Mouse (Mus musculus) forebrain, postnatal 0 days (tissue): Measurements from ENCODE around the gene Atp6v1c2. TPM values are rescaled to one million over a fixed set of nuclear protein-coding genes. Genes with fewer than 3 reads are reported as not detected.

ENCODE experiments used
- ATAC-seq: fragments of 200-750 bp; cut with Nextera tagmentation; 2 replicates; pipeline ENCODE4 v1.8.0; 2017; ENCODE audit warnings: mild to moderate bottlenecking, moderate library complexity
- DNase-seq: peaks from one replicate; pipeline ENCODE4 v3.0.0-alpha.2; 2015
- H3K27ac ChIP-seq: fragments of 300-500 bp; sonication (generic); 2 replicates; pipeline ENCODE4 v1.5.1; 2014; ENCODE audit warnings: low read depth, mild to moderate bottlenecking, antibody characterized with exemption, low read length, moderate library complexity, mixed read lengths
- H3K27me3 ChIP-seq: fragments of 300-500 bp; sonication (generic); 2 replicates; pipeline ENCODE4 v1.6.1; 2014; ENCODE audit warnings: mild to moderate bottlenecking, low read length, mixed read lengths; ENCODE audit not compliant: insufficient read depth
- H3K36me3 ChIP-seq: fragments of 300-500 bp; sonication (generic); 2 replicates; pipeline ENCODE4 v1.6.1; 2014; ENCODE audit warnings: mild to moderate bottlenecking, moderate library complexity; ENCODE audit not compliant: insufficient read depth
- H3K4me1 ChIP-seq: fragments of 300-500 bp; sonication (generic); 2 replicates; pipeline ENCODE4 v1.6.1; 2014; ENCODE audit warnings: antibody characterized with exemption; ENCODE audit not compliant: insufficient read depth
- H3K4me2 ChIP-seq: fragments of 300-500 bp; sonication (generic); 2 replicates; pipeline ENCODE4 v1.6.1; 2014; ENCODE audit warnings: low read depth, mild to moderate bottlenecking, moderate library complexity
- H3K4me3 ChIP-seq: fragments of 300-500 bp; sonication (generic); 2 replicates; pipeline ENCODE4 v1.5.1; 2014; ENCODE audit warnings: low read depth, low read length, mixed read lengths
- H3K9ac ChIP-seq: fragments of 300-500 bp; sonication (generic); 2 replicates; pipeline ENCODE4 v1.6.1; 2014; ENCODE audit warnings: mild to moderate bottlenecking
- H3K9me3 ChIP-seq: fragments of 300-500 bp; sonication (generic); 2 replicates; pipeline ENCODE4 v1.6.1; 2016; ENCODE audit warnings: low read length
- CTCF ChIP-seq: sonication (generic); IDR thresholded peaks from 2 replicates; pipeline ENCODE4 v1.5.1; 2016; ENCODE audit warnings: antibody characterized with exemption, control low read depth, low read depth
- WGBS: fragments of 180-500 bp; shearing (Covaris S2); extraction: QIAGEN DNeasy Blood & Tissue Kit; methylation state at CpG from one replicate; pipeline ENCODE4 v1.1.7; 2014; 5-methylcytosine and 5-hydroxymethylcytosine counted together
- polyA plus RNA-seq: library from polyadenylated mRNA; unstranded; fragments of >200 nt; fragmentation: Nextera tagmentation; extraction: Ambion mirVana; gene quantifications from 2 replicates; pipeline ENCODE4 v1.2.1, GENCODE M21; 2015
- total RNA-seq: library from RNA; depleted of rRNA; stranded (reverse); fragments of >200 nt; gene quantifications from 2 replicates; pipeline ENCODE4 v1.2.3, GENCODE M21; 2014

Gene Atp6v1c2
- total and polyA plus RNA-seq, 2 experiments from 2014 or later = 0.86 to 1.6 TPM

GRCm38 (mm10) chr12:17261005-17261404 is 68.2 kb downstream of the Atp6v1c2 start:
- H3K4me3 ChIP-seq = no peak overlapping the region

GRCm38 (mm10) chr12:17258431-17258830 is 70.7 kb downstream of the Atp6v1c2 start:
- 89% methylated on average over 7 of the region's 7 CpGs for WGBS
- DNase-seq (no peak), ATAC-seq (no peak)
- Histone ChIP-seq H3K4me2 (no peak overlapping the region), H3K27me3 (no peaks in the 10 kb centered on the region), H3K9me3 (no peaks in the 10 kb centered on the region), H3K27ac (no peak overlapping the region), H3K4me1 (0 out of 2 replicates have a peak, but pooled peaks cover 2% of the 10 kb centered on the region), H3K4me3 (no peak overlapping the region), H3K36me3 (no peaks in the 10 kb centered on the region), H3K9ac (no peak overlapping the region)
- TF ChIP-seq CTCF = no peak

More at GRCm38 (mm10) chr12:17261005-17261404, 68.2 kb downstream of the Atp6v1c2 start:
- H3K9ac ChIP-seq = no peak overlapping the region
- H3K4me2 ChIP-seq = no peak overlapping the region
- WGBS = 68% methylated on average over 3 of the region's 3 CpGs
- no peak for TF ChIP-seq CTCF
- H3K36me3 ChIP-seq = no peaks in the 10 kb centered on the region
- no peaks in the 10 kb centered on the region for H3K9me3 ChIP-seq
- no peaks in the 10 kb centered on the region for H3K27me3 ChIP-seq
- no peaks in the 10 kb centered on the region for H3K4me1 ChIP-seq
- no peak overlapping the region for H3K27ac ChIP-seq
- no peak for DNase-seq
- no peak for ATAC-seq

- no peaks in the 10 kb centered on the region for H3K36me3 ChIP-seq
- peak; percentile 67 for ATAC-seq
- H3K9ac ChIP-seq = no peak overlapping the region
- TF ChIP-seq CTCF = peak; percentile 89
- H3K9me3 ChIP-seq = no peaks in the 10 kb centered on the region
- no peak overlapping the region for H3K4me3 ChIP-seq
- H3K4me1 ChIP-seq = 0 out of 2 replicates have a peak, but pooled peaks cover 4% of the 10 kb centered on the region
- H3K27ac ChIP-seq = no peak overlapping the region
- H3K4me2 ChIP-seq = no peak overlapping the region
- no peaks in the 10 kb centered on the region for H3K27me3 ChIP-seq
- 2% methylated on average over 10 of the region's 10 CpGs for WGBS
- peak; percentile 85 for DNase-seq
Observed at GRCm38 (mm10) chr12:17256905-17257304, 72.3 kb downstream of the Atp6v1c2 start.

- no peaks in the 10 kb centered on the region for H3K9me3 ChIP-seq
- 0 out of 2 replicates have a peak, but pooled peaks cover 4% of the 10 kb centered on the region for H3K4me1 ChIP-seq
- ATAC-seq = peak; percentile 74
- no peak overlapping the region for H3K4me3 ChIP-seq
- no peak overlapping the region for H3K4me2 ChIP-seq
- 78% methylated on average over 6 of the region's 6 CpGs for WGBS
- peak; percentile 71 for DNase-seq
- peak; percentile 65 for TF ChIP-seq CTCF
- no peaks in the 10 kb centered on the region for H3K36me3 ChIP-seq
- no peak overlapping the region for H3K9ac ChIP-seq
- H3K27ac ChIP-seq = no peak overlapping the region
- no peaks in the 10 kb centered on the region for H3K27me3 ChIP-seq
Observed at GRCm38 (mm10) chr12:17255602-17256001, 73.6 kb downstream of the Atp6v1c2 start.

GRCm38 (mm10) chr12:17253069-17253468 is 76.1 kb downstream of the Atp6v1c2 start:
- Histone ChIP-seq H3K36me3 (no peaks in the 10 kb centered on the region), H3K4me2 (peak overlapping the region; percentile 35), H3K9me3 (no peaks in the 10 kb centered on the region), H3K27me3 (no peaks in the 10 kb centered on the region), H3K9ac (no peak overlapping the region), H3K4me1 (0 out of 2 replicates have a peak, but pooled peaks cover 4% of the 10 kb centered on the region), H3K4me3 (peak overlapping the region; percentile 12), H3K27ac (no peak overlapping the region)
- peak; percentile 85 for TF ChIP-seq CTCF
- ATAC-seq (peak; percentile 76), DNase-seq (peak; percentile 90)
- WGBS = 13% methylated on average over 9 of the region's 9 CpGs

GRCm38 (mm10) chr12:17250962-17251361 is 78.2 kb downstream of the Atp6v1c2 start:
- Histone ChIP-seq H3K9me3 (no peaks in the 10 kb centered on the region), H3K4me2 (no peak overlapping the region), H3K27ac (no peak overlapping the region), H3K4me1 (0 out of 2 replicates have a peak, but pooled peaks cover 4% of the 10 kb centered on the region), H3K27me3 (no peaks in the 10 kb centered on the region), H3K36me3 (no peaks in the 10 kb centered on the region), H3K9ac (no peak overlapping the region), H3K4me3 (no peak overlapping the region)
- TF ChIP-seq CTCF = no peak
- 76% methylated on average over 8 of the region's 8 CpGs for WGBS
- ATAC-seq (no peak), DNase-seq (no peak)

- Histone ChIP-seq H3K9ac (no peak overlapping the region), H3K27me3 (no peaks in the 10 kb centered on the region), H3K27ac (no peak overlapping the region), H3K4me3 (no peak overlapping the region), H3K9me3 (no peaks in the 10 kb centered on the region), H3K36me3 (no peaks in the 10 kb centered on the region), H3K4me1 (no peaks in the 10 kb centered on the region), H3K4me2 (no peak overlapping the region)
- peak; percentile 23 for TF ChIP-seq CTCF
- ATAC-seq (no peak), DNase-seq (no peak)
Observed at GRCm38 (mm10) chr12:17242041-17242440, 87.1 kb downstream of the Atp6v1c2 start.
